Mouse (Mus musculus): ENCODE results near the gene Fyb2. TPM values are rescaled to one million over a fixed set of nuclear protein-coding genes. Genes with fewer than 3 reads are reported as not detected.

Fyb2 gene
- polyA plus RNA-seq, 1 experiment from 2014 or later = 0.11 TPM

- Histone ChIP-seq H3K4me1 (no peaks in the 10 kb centered on the region), H3K4me2 (replicated peaks) (no peak overlapping the region), H3K4me3 (no peak overlapping the region), H3K27me3 (no peaks in the 10 kb centered on the region), H3K9me3 (no peaks in the 10 kb centered on the region), H3K9ac (replicated peaks) (no peak overlapping the region), H3K36me3 (no peaks in the 10 kb centered on the region), H3K27ac (replicated peaks) (no peak overlapping the region)
- whole genome bisulfite sequencing = 90% methylated on average over 6 of the region's 6 CpGs
- ATAC-seq (replicated peaks) = no peak
These were observed 8.2 kb upstream of the Fyb2 start for GRCm38 (mm10) chr4:104905049-104905448.

DNA sequence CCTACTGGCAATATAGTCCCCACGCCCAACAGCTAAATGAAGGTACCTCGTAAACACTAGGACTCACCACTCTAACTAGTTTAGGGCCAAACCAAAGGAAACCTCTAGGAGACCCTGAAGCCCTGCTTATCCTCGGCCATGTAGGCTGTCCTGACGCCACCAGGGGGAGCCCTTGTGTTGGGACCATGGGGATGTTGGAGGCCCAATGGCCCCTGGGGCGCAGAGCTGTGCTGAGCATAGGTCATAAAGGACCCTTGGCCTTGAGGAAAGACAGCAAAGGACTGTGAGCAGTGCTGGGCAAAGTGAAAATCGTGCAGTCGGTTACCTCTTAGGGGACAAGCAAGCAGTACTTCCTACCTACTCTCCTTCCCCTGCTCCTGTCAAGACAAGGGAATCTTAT is 1.6 kb upstream of the Fyb2 start:
- WGBS = 36% methylated on average over 7 of the region's 7 CpGs
- no peak for ATAC-seq (replicated peaks)
- no peaks in the 10 kb centered on the region for H3K27me3 ChIP-seq
- no peak overlapping the region for H3K4me2 ChIP-seq (replicated peaks)
- H3K36me3 ChIP-seq = no peaks in the 10 kb centered on the region
- no peak overlapping the region for H3K4me3 ChIP-seq
- no peaks in the 10 kb centered on the region for H3K9me3 ChIP-seq
- no peak overlapping the region for H3K27ac ChIP-seq (replicated peaks)
- H3K9ac ChIP-seq (replicated peaks) = no peak overlapping the region
- 0 out of 2 replicates have a peak, but pooled peaks cover 4% of the 10 kb centered on the region for H3K4me1 ChIP-seq

GRCm38 (mm10) chr4:104914711-104915247 is 1.5 kb downstream of the Fyb2 start:
- Histone ChIP-seq H3K27me3 (no peaks in the 10 kb centered on the region), H3K4me1 (0 out of 2 replicates have a peak, but pooled peaks cover 4% of the 10 kb centered on the region), H3K4me2 (replicated peaks) (no peak overlapping the region), H3K9ac (replicated peaks) (no peak overlapping the region), H3K9me3 (no peaks in the 10 kb centered on the region), H3K36me3 (no peaks in the 10 kb centered on the region), H3K27ac (replicated peaks) (no peak overlapping the region), H3K4me3 (no peak overlapping the region)
- WGBS = 67% methylated on average over 6 of the region's 6 CpGs
- no peak for ATAC-seq (replicated peaks)

GRCm38 (mm10) chr4:104918017-104918416 is 4.8 kb downstream of the Fyb2 start:
- WGBS = 88% methylated on average over 6 of the region's 6 CpGs
- Histone ChIP-seq H3K4me2 (replicated peaks) (no peak overlapping the region), H3K27me3 (no peaks in the 10 kb centered on the region), H3K9me3 (no peaks in the 10 kb centered on the region), H3K27ac (replicated peaks) (no peak overlapping the region), H3K4me3 (no peak overlapping the region), H3K9ac (replicated peaks) (no peak overlapping the region), H3K36me3 (no peaks in the 10 kb centered on the region), H3K4me1 (0 out of 2 replicates have a peak, but pooled peaks cover 4% of the 10 kb centered on the region)
- no peak for ATAC-seq (replicated peaks)

GRCm38 (mm10) chr4:104925383-104925782 is 12.1 kb downstream of the Fyb2 start:
- no peak overlapping the region for H3K4me2 ChIP-seq (replicated peaks)
- ATAC-seq (replicated peaks) = no peak
- H3K27ac ChIP-seq (replicated peaks) = no peak overlapping the region
- H3K4me3 ChIP-seq = no peak overlapping the region
- no peaks in the 10 kb centered on the region for H3K36me3 ChIP-seq
- H3K9me3 ChIP-seq = no peaks in the 10 kb centered on the region
- no peaks in the 10 kb centered on the region for H3K4me1 ChIP-seq
- no peak overlapping the region for H3K9ac ChIP-seq (replicated peaks)
- WGBS = 88% methylated on average over 5 of the region's 5 CpGs
- H3K27me3 ChIP-seq = no peaks in the 10 kb centered on the region

GRCm38 (mm10) chr4:104929165-104929564 is 15.9 kb downstream of the Fyb2 start:
- Histone ChIP-seq H3K4me2 (replicated peaks) (no peak overlapping the region), H3K27me3 (no peaks in the 10 kb centered on the region), H3K9me3 (no peaks in the 10 kb centered on the region), H3K27ac (replicated peaks) (no peak overlapping the region), H3K36me3 (no peaks in the 10 kb centered on the region), H3K4me3 (no peak overlapping the region), H3K4me1 (no peaks in the 10 kb centered on the region), H3K9ac (replicated peaks) (no peak overlapping the region)
- 88% methylated on average over 7 of the region's 7 CpGs for WGBS
- ATAC-seq (replicated peaks) = no peak

GRCm38 (mm10) chr4:104933620-104934019 is 20.4 kb downstream of the Fyb2 start:
- ATAC-seq (replicated peaks) = no peak
- Histone ChIP-seq H3K9ac (replicated peaks) (no peak overlapping the region), H3K36me3 (no peaks in the 10 kb centered on the region), H3K9me3 (no peaks in the 10 kb centered on the region), H3K4me3 (no peak overlapping the region), H3K27ac (replicated peaks) (no peak overlapping the region), H3K4me1 (no peaks in the 10 kb centered on the region), H3K27me3 (no peaks in the 10 kb centered on the region), H3K4me2 (replicated peaks) (no peak overlapping the region)

GRCm38 (mm10) chr4:104934997-104935396 is 21.7 kb downstream of the Fyb2 start:
- no peak overlapping the region for H3K4me3 ChIP-seq
- WGBS = 88% methylated on average over 3 of the region's 3 CpGs

GRCm38 (mm10) chr4:104935436-104935835 is 22.2 kb downstream of the Fyb2 start:
- H3K27ac ChIP-seq (replicated peaks) = no peak overlapping the region
- no peaks in the 10 kb centered on the region for H3K9me3 ChIP-seq
- no peak overlapping the region for H3K4me3 ChIP-seq
- H3K36me3 ChIP-seq = no peaks in the 10 kb centered on the region
- H3K4me2 ChIP-seq (replicated peaks) = no peak overlapping the region
- H3K9ac ChIP-seq (replicated peaks) = no peak overlapping the region
- no peaks in the 10 kb centered on the region for H3K4me1 ChIP-seq
- WGBS = 83% methylated on average over 3 of the region's 3 CpGs
- no peaks in the 10 kb centered on the region for H3K27me3 ChIP-seq
- no peak for ATAC-seq (replicated peaks)

More at GRCm38 (mm10) chr4:104934997-104935396, 21.7 kb downstream of the Fyb2 start:
- Histone ChIP-seq H3K4me2 (replicated peaks) (no peak overlapping the region), H3K36me3 (no peaks in the 10 kb centered on the region), H3K4me1 (no peaks in the 10 kb centered on the region), H3K9me3 (no peaks in the 10 kb centered on the region), H3K9ac (replicated peaks) (no peak overlapping the region), H3K27ac (replicated peaks) (no peak overlapping the region), H3K27me3 (no peaks in the 10 kb centered on the region)
- ATAC-seq (replicated peaks) = no peak

- Histone ChIP-seq H3K4me3 (no peak overlapping the region), H3K9me3 (no peaks in the 10 kb centered on the region), H3K4me1 (no peaks in the 10 kb centered on the region), H3K27me3 (no peaks in the 10 kb centered on the region), H3K4me2 (replicated peaks) (no peak overlapping the region), H3K36me3 (no peaks in the 10 kb centered on the region), H3K9ac (replicated peaks) (no peak overlapping the region), H3K27ac (replicated peaks) (no peak overlapping the region)
- ATAC-seq (replicated peaks) = no peak
- WGBS = 63% methylated on average over 9 of the region's 9 CpGs
These were observed 22.8 kb downstream of the Fyb2 start for GRCm38 (mm10) chr4:104936011-104936410.

- no peak overlapping the region for H3K9ac ChIP-seq (replicated peaks)
- ATAC-seq (replicated peaks) = no peak
- no peaks in the 10 kb centered on the region for H3K4me1 ChIP-seq
- H3K27ac ChIP-seq (replicated peaks) = no peak overlapping the region
- H3K9me3 ChIP-seq = no peaks in the 10 kb centered on the region
- no peak overlapping the region for H3K4me3 ChIP-seq
- no peaks in the 10 kb centered on the region for H3K27me3 ChIP-seq
- WGBS = 90% methylated on average over 6 of the region's 6 CpGs
- no peak overlapping the region for H3K4me2 ChIP-seq (replicated peaks)
- H3K36me3 ChIP-seq = no peaks in the 10 kb centered on the region
These were observed 26.3 kb downstream of the Fyb2 start for GRCm38 (mm10) chr4:104939535-104939934.

GRCm38 (mm10) chr4:104941895-104942294 is 28.6 kb downstream of the Fyb2 start:
- H3K4me2 ChIP-seq (replicated peaks) = no peak overlapping the region
- H3K4me3 ChIP-seq = no peak overlapping the region
- H3K9ac ChIP-seq (replicated peaks) = no peak overlapping the region
- no peaks in the 10 kb centered on the region for H3K36me3 ChIP-seq
- H3K4me1 ChIP-seq = no peaks in the 10 kb centered on the region
- no peaks in the 10 kb centered on the region for H3K9me3 ChIP-seq
- 84% methylated on average over 1 of the region's 1 CpGs for WGBS
- ATAC-seq (replicated peaks) = no peak
- no peaks in the 10 kb centered on the region for H3K27me3 ChIP-seq
- no peak overlapping the region for H3K27ac ChIP-seq (replicated peaks)

DNA sequence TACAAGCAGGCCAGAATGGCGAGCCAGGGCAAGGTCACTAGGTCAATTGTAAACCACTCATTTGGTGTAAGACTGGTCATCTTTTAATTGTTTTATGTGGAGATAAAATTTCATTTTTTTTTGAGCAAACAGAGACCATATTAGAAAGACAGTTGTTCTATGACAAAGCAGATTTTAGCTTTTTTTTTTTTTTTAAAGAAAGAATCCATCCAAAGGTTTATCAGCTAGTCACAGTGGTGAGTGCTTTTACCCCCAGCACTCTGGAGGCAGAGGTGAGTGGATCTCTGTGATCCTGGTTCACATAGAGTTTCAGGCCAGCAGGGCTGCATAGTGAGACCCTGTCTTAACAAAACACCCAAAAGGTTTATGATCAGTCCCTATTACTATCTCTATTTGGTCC is 31.2 kb downstream of the Fyb2 start:
- Histone ChIP-seq H3K27ac (replicated peaks) (no peak overlapping the region), H3K4me2 (replicated peaks) (no peak overlapping the region), H3K9me3 (no peaks in the 10 kb centered on the region), H3K4me1 (no peaks in the 10 kb centered on the region), H3K9ac (replicated peaks) (no peak overlapping the region), H3K27me3 (no peaks in the 10 kb centered on the region), H3K36me3 (no peaks in the 10 kb centered on the region), H3K4me3 (no peak overlapping the region)
- ATAC-seq (replicated peaks) = no peak
- 89% methylated on average over 1 of the region's 1 CpGs for WGBS

Measured in forebrain, embryonic 15.5 days (tissue).